Mouse (Mus musculus) neural tube, embryonic 14.5 days (tissue): ENCODE results near the gene Wif1. TPM values are rescaled to one million over a fixed set of nuclear protein-coding genes. Genes with fewer than 3 reads are reported as not detected.

ENCODE experiments used
- ATAC-seq: fragments of 200-750 bp; cut with Nextera tagmentation; 2 replicates; pipeline ENCODE4 v1.8.0; 2017; ENCODE audit warnings: low read depth, mild to moderate bottlenecking, moderate TSS enrichment, moderate library complexity
- H3K27ac ChIP-seq: fragments of 300-500 bp; sonication (generic); 2 replicates; pipeline ENCODE4 v1.5.1; 2014; ENCODE audit warnings: low read depth, mild to moderate bottlenecking, control low read depth, low read length, moderate library complexity, mixed read lengths
- H3K27me3 ChIP-seq: fragments of 300-500 bp; sonication (generic); 2 replicates; pipeline ENCODE4 v1.6.1; 2014; ENCODE audit warnings: low read length; ENCODE audit not compliant: control insufficient read depth, insufficient read depth
- H3K36me3 ChIP-seq: fragments of 300-500 bp; sonication (generic); 2 replicates; pipeline ENCODE4 v1.6.1; 2014; ENCODE audit warnings: low read length, mixed read lengths; ENCODE audit not compliant: control insufficient read depth, insufficient read depth
- H3K4me1 ChIP-seq: fragments of 300-500 bp; sonication (generic); 2 replicates; pipeline ENCODE4 v1.6.1; 2014; ENCODE audit warnings: low read length; ENCODE audit not compliant: control insufficient read depth, insufficient read depth
- H3K4me2 ChIP-seq: fragments of 300-500 bp; sonication (generic); 2 replicates; pipeline ENCODE4 v1.6.1; 2014; ENCODE audit warnings: mild to moderate bottlenecking, low read depth, low read length, control low read depth
- H3K4me3 ChIP-seq: fragments of 300-500 bp; sonication (generic); 2 replicates; pipeline ENCODE4 v1.5.1; 2014; ENCODE audit warnings: low read depth, low read length, control low read depth, mixed read lengths
- H3K9ac ChIP-seq: fragments of 300-500 bp; sonication (generic); replicated peaks from 2 replicates; pipeline ENCODE4 v1.6.1; 2014; ENCODE audit warnings: low read depth, mild to moderate bottlenecking, control low read depth, low read length, mixed read lengths
- H3K9me3 ChIP-seq: fragments of 300-500 bp; sonication (generic); 2 replicates; pipeline ENCODE4 v1.6.1; 2016; ENCODE audit warnings: low read length; ENCODE audit not compliant: control insufficient read depth
- WGBS: fragments of 180-500 bp; shearing (Covaris S2); extraction: QIAGEN DNeasy Blood & Tissue Kit; methylation state at CpG from one replicate; pipeline ENCODE4 v1.1.7; 2014; 5-methylcytosine and 5-hydroxymethylcytosine counted together
- polyA plus RNA-seq: library from polyadenylated mRNA; unstranded; fragments of >200 nt; fragmentation: Nextera tagmentation; extraction: Ambion mirVana; gene quantifications from 2 replicates; pipeline ENCODE4 v1.2.1, GENCODE M21; 2014

The Wif1 gene
- polyA plus RNA-seq, 1 experiment from 2014 or later, result 3.9 TPM

DNA sequence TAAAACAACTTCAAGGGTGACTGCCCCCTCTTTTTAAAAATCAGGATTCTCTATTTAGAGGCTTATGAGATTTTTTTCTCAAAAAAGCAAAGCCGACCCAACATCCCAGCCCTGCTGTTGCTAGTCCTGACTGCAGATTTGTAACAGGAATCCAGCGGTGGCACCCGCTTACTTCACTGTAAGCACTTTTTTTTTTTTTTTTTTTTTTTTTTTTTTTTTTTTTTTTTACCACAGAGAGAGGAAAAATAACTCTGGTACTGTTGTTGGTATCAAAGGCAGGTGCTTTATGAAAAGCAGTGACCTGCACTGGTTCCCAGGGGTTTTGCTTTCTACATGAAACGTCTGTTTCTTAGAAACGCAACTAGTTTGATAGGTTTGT lies 798 bp downstream of the Wif1 start:
- Histone ChIP-seq H3K4me3 (peak overlapping the region; percentile 49), H3K4me2 (peak overlapping the region; percentile 92), H3K9me3 (no peaks in the 10 kb centered on the region), H3K4me1 (0 out of 2 replicates have a peak, but pooled peaks cover 8% of the 10 kb centered on the region), H3K36me3 (no peaks in the 10 kb centered on the region), H3K27me3 (peaks cover 7% of the 10 kb centered on the region; the same call in 1 of the 2 replicates), H3K27ac (no peak overlapping the region), H3K9ac (no peak overlapping the region)
- no peak for ATAC-seq
- 21% methylated on average over 5 of the region's 5 CpGs for WGBS

DNA sequence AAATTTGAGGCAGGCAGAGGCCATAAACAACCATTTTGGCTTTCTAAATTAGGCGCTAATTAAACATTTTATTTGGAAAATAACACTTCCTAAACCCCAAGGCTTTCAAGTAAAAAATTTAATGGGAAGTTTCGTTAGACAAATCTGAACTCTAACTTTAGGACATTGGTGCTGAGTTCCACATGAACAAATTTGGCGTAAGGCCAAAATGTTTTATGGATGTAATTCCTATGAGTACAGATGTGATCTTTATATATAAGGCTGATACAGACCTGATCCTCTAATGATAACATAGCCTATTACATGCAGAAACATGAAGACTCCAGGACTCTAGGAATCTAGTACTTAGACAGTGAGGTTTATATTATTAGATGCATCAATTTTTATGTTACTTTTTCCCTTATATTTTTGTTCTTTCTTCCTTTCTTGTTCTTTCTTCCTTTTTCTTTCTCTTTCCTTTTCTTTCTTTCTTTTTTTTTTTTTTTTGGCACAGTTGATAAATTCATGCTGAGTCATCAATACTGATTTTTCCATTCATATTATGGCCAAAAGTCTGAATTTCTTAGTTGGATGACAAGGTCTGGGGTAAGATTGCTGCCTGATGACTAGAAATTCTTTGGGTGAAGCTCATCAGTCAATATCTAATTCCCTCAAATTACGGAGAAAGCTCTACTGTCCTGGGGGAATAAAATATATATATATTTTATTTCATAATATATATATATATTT lies 5.0 kb downstream of the Wif1 start:
- H3K4me2 ChIP-seq, result no peak overlapping the region
- H3K9me3 ChIP-seq, result no peaks in the 10 kb centered on the region
- no peak overlapping the region for H3K9ac ChIP-seq
- H3K27me3 ChIP-seq, result peaks cover 7% of the 10 kb centered on the region; the same call in 1 of the 2 replicates
- no peak overlapping the region for H3K4me3 ChIP-seq
- no peak for ATAC-seq
- WGBS, result 80% methylated on average over 4 of the region's 4 CpGs
- no peak overlapping the region for H3K27ac ChIP-seq
- no peaks in the 10 kb centered on the region for H3K36me3 ChIP-seq
- 0 out of 2 replicates have a peak, but pooled peaks cover 3% of the 10 kb centered on the region for H3K4me1 ChIP-seq

DNA sequence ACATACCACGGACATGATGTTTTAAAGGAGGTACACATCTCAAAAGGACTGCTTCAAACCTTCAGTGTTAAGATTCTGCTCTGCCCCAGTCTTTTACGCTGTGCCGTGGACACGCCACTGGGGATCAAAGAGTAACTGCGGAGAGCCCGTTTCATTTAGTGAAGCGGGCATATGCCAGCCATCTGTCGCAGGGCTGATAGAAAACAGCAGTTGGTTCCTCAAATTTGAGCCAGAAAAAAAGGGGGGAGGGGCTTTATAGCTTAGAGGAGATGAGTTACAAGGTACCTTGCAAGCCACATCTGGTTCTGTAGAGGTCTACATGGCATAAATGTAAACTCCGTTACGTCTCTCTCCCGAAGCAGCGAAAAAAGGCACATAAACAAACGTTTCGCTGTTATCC lies 7.2 kb downstream of the Wif1 start:
- Histone ChIP-seq H3K27ac (no peak overlapping the region), H3K9me3 (no peaks in the 10 kb centered on the region), H3K36me3 (no peaks in the 10 kb centered on the region), H3K9ac (no peak overlapping the region), H3K4me1 (no peaks in the 10 kb centered on the region), H3K27me3 (peaks cover 3% of the 10 kb centered on the region; the same call in 1 of the 2 replicates), H3K4me3 (no peak overlapping the region), H3K4me2 (no peak overlapping the region)
- no peak for ATAC-seq
- whole genome bisulfite sequencing, result 62% methylated on average over 14 of the region's 14 CpGs

DNA sequence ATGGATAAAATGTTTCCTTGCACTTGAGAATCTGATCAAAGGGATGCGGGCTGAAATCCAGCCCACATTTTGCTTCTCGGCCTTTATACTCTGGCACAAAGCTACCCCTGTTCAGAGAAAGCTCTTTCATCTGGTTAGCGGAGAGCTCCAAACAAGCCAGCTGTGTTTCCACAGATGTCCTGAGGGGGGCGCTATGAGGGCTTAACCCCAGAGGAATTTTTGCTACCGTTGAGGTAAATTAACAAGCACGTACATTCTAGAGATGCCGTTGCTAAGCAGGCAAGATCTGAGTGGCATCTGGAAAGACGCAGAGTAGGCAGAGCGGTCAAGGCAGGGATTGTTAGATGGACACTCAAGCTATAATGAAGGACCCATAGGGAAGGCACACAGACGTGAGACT lies 13.7 kb downstream of the Wif1 start:
- H3K9me3 ChIP-seq, result no peaks in the 10 kb centered on the region
- no peaks in the 10 kb centered on the region for H3K36me3 ChIP-seq
- ATAC-seq, result no peak
- 75% methylated on average over 10 of the region's 10 CpGs for WGBS
- H3K9ac ChIP-seq, result no peak overlapping the region
- H3K4me3 ChIP-seq, result no peak overlapping the region
- H3K27ac ChIP-seq, result no peak overlapping the region
- no peaks in the 10 kb centered on the region for H3K27me3 ChIP-seq
- no peaks in the 10 kb centered on the region for H3K4me1 ChIP-seq
- H3K4me2 ChIP-seq, result no peak overlapping the region

DNA sequence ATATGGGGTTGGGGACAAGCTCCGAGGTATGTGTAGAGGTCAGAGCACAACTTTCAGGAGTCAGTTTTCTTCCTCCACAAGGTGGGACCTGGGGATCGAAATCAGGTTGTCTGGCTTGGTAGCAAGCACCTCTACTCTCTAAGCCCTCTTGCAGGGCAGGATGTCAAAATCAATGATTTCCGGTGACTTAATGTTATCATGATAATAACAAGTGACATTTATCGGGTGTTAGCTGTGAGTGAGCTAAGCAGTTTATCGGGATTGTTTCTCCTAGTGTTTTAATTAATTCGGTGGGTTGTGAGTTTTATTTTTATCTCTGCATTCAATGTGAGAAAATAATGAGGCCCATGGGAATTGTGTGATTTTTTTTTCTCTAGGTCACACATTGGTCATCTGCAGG lies 18.3 kb downstream of the Wif1 start:
- 85% methylated on average over 6 of the region's 6 CpGs for WGBS
- Histone ChIP-seq H3K36me3 (no peaks in the 10 kb centered on the region), H3K9me3 (no peaks in the 10 kb centered on the region), H3K9ac (no peak overlapping the region), H3K4me3 (no peak overlapping the region), H3K4me1 (0 out of 2 replicates have a peak, but pooled peaks cover 2% of the 10 kb centered on the region), H3K27me3 (no peaks in the 10 kb centered on the region), H3K4me2 (no peak overlapping the region), H3K27ac (no peak overlapping the region)
- no peak for ATAC-seq

- H3K4me2 ChIP-seq, result no peak overlapping the region
- H3K4me3 ChIP-seq, result no peak overlapping the region
- ATAC-seq, result peak; percentile 87
Measured at GRCm38 (mm10) chr10:121055452-121056188, 21.9 kb downstream of the Wif1 start.

DNA sequence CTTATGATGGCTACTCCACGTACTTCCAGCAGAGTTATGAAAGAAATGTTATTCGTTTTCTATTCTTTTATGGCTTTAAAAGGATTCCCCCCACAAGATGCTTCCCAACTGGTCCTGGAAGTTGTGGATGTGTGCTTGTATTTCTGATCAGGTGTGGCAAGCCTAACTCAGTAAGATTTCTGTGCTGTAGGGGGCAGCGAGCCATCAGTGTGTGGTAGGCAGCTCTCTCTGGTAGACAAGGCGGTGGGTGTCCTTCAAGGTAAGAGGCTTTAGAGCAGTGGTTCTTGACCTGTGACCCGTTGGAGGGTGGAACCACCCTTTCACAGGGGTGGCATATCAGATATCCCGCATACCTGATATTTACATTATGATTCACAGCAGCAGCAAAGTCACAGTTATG lies 23.1 kb downstream of the Wif1 start:
- Histone ChIP-seq H3K9ac (no peak overlapping the region), H3K4me3 (no peak overlapping the region), H3K36me3 (no peaks in the 10 kb centered on the region), H3K4me1 (0 out of 2 replicates have a peak, but pooled peaks cover 2% of the 10 kb centered on the region), H3K4me2 (no peak overlapping the region), H3K27me3 (no peaks in the 10 kb centered on the region), H3K27ac (no peak overlapping the region), H3K9me3 (no peaks in the 10 kb centered on the region)
- 83% methylated on average over 6 of the region's 6 CpGs for WGBS
- no peak for ATAC-seq

More at GRCm38 (mm10) chr10:121055452-121056188, 21.9 kb downstream of the Wif1 start:
- Histone ChIP-seq H3K27ac (no peak overlapping the region), H3K4me1 (0 out of 2 replicates have a peak, but pooled peaks cover 2% of the 10 kb centered on the region), H3K9me3 (no peaks in the 10 kb centered on the region), H3K36me3 (no peaks in the 10 kb centered on the region), H3K9ac (no peak overlapping the region), H3K27me3 (no peaks in the 10 kb centered on the region)
- WGBS, result 21% methylated on average over 13 of the region's 13 CpGs

DNA sequence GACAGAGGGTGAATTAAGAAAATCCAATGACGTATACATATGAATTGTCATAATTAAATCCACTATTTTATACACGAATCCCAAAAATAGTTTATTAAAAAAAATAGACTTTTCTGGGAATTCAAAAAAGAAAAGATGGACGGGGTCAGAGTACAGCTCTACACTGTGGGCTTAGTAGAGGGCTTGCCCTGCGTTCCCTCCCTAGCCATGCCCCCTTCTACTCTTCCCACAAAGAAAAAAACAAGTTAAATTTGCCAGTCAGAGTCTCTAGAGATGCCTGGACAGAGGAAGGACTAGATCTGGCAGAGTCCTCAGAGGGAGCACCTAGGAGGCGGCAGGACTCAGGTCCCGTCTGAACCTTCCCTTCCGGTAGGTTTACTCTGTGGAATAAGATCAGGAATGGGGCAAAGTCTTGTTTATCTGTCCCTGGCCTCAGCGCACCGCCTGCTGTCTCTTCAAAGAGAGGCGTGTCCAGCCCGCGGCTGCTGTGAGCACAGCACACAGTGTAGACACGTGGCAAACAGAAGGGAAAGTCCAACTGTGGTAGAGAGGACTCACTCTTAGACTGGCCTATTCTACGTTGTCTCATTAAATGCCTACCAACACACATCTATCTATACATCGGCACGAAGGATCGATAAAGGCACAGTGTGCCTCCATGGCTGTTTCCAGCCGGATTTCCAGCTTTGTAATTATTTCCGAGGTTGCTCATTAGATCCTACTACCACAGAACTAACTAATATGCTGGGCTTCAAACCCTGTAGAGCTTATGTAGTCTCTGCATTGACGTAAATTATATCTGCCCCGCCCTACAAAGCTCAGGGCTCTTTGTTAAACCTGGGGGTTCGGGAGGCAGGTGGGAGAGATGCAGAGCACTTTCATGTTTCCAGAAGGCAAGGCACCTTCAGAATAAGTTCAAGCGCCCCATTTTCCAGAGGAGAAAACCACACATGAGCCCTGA lies 25.6 kb downstream of the Wif1 start:
- Histone ChIP-seq H3K9me3 (no peaks in the 10 kb centered on the region), H3K27me3 (no peaks in the 10 kb centered on the region), H3K27ac (no peak overlapping the region), H3K4me2 (no peak overlapping the region), H3K4me3 (no peak overlapping the region), H3K36me3 (no peaks in the 10 kb centered on the region), H3K4me1 (0 out of 2 replicates have a peak, but pooled peaks cover 2% of the 10 kb centered on the region), H3K9ac (no peak overlapping the region)
- no peak for ATAC-seq
- WGBS, result 81% methylated on average over 23 of the region's 23 CpGs
